Mouse (Mus musculus): Measurements from ENCODE around the gene Kyat1.
A peak's percentile ranks its signal among the peaks of the same experiment; 100 is the strongest.
"Not testable (repeated sequence)": the region's sequence is repeated elsewhere in the genome, so short reads cannot be mapped to it uniquely, and the experiment has no call there.

The Kyat1 gene

DNA sequence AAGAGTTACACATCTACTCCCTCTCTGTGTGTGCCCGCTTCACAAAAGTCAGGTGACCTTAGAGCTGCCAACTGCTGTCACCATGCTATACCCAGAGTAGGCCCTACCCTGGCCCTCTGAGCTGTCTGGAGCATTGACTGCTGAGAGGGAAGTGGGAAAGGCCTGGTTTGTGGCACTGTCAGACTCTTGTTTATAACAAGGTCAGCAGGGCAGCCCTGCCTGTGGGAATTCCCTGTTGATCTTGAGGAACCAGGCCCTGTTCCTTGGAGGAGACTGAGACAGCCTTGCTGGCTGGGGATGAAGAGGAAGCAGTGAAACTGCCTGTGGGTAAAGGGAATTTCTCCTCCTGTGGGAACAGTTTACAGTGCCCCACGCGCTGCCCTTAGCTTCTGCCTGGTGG is 9.1 kb upstream of the Kyat1 start:
- DNase-seq (ENCODE audit: low read depth, low spot score): no peak

DNA sequence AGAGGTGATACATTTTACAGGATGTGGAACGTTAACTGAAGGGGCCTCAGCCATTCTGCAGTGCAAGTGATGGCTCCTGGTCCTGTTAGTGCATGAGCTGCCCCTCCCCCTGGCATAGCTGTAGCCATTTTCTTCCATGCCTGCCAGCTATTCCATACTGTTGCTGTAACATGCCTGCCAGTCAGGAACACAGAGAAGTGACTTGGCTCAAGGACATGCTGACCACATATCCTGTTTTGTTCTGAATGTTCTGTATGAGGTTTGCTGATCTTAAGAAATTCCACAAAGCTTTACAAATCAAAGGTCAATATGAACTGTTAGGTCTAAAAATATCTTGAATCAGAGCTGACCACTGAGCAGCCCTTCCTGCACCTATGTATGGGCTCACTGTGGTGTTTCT is 7.3 kb upstream of the Kyat1 start:
- DNase-seq (ENCODE audit: low read depth, low spot score): no peak

DNA sequence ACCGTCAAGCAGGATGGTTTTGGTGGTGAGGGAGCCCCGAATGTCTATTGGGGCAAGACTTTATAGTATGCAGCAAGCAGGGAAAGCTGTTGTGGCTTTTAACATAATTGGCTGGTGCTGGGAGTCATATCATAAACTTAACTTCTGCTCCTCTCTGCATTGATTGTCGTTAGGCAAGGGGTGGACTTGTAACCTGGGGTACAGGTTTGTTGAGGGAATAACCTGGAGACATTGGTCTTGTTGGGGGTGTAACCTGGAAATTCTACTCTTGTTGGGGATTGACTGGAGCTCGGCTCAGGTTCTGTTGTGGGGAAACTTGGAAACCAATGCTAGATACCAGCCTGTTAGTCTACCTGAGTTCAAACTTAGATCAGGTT is 6.5 kb upstream of the Kyat1 start:
- no peak for DNase-seq (ENCODE audit: low read depth, low spot score)

- DNase-seq (ENCODE audit: low read depth, low spot score): no peak
Measured at GRCm38 (mm10) chr2:30211408-30212168, 5.9 kb upstream of the Kyat1 start.

DNA sequence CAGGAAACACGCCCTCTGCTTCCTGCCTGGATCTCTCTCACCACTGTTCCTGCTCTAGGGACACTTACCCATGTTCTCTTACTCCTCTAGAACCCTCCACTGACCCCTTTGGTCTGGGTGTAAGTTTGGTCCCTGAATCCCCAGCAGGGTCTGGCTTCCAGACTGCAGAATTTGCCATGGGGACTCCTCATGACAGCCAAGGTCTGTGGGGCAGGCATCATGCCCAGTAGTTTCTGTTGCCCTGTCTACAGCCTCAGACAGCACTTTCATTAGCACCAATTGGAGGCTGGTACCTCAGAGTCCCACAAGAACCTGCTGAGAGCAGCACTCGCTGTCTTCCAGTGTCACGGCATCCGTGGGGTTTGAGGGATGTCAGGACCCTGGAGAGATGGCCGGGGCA is 2.2 kb upstream of the Kyat1 start:
- DNase-seq (ENCODE audit: low read depth, low spot score): no peak

DNA sequence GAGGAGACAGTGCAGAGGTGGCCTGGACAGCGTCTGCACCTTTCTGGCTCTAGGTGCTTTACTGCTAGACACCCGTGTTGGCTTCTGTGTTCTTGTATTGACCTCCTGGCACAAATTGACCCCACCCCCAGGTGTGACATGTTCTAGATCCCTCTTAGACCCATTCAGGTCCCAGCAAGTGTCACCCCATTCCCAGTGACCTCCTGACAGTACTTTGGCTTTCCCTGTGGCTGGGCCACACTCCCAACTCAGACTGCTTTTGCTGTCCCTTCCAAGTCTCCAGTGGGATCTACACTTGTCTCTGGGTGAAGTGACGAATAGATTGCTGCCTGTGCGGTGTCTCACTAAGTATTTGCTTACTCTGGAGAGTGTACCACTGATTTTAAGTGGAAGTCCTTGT is 1.8 kb upstream of the Kyat1 start:
- DNase-seq (ENCODE audit: low read depth, low spot score): no peak

DNA sequence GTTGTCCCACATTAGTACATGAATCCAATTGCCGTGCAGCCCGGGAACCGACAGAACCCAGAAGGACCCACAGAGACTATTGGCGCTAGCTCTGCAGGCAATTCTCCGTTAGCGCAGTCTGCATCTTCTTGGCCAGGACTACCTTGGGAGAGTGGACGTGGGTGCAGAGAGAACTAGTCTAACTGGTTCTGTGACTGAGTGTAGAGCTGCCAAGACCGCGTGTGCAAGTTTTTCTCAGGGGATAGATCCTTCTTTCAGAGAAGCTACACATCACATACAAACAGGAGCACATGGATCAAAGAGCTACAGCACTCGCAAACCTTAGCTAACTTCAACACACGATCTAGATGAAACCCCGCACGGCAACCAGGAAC is 405 bp downstream of the Kyat1 start:
- no peak for DNase-seq (ENCODE audit: low read depth, low spot score)

DNA sequence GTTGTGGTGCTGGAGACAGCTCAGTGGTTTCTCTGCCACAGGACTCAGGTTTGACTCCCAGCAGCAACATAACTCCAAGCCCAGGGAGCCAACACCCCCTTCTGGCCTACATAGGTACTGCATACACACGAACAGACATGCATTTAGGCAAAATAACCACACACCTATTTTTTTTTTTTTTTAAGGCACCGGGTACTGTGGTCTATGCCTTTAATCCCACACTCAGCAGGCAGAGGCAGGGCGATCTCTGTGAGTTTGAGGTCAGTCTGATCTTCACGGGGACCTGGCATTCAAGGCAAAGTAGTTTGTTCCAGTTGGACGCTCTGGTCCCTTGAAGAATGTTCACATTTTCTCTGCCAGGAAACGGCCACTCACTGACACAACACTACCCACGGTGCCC is 2.2 kb downstream of the Kyat1 start:
- peak; percentile 77 for DNase-seq (ENCODE audit: low read depth, low spot score)

GRCm38 (mm10) chr2:30200388-30200925 is 5.2 kb downstream of the Kyat1 start:
- DNase-seq (ENCODE audit: low read depth, low spot score): no peak

- no peak for DNase-seq (ENCODE audit: low read depth, low spot score)
Measured at GRCm38 (mm10) chr2:30199984-30200383, 5.7 kb downstream of the Kyat1 start.

DNA sequence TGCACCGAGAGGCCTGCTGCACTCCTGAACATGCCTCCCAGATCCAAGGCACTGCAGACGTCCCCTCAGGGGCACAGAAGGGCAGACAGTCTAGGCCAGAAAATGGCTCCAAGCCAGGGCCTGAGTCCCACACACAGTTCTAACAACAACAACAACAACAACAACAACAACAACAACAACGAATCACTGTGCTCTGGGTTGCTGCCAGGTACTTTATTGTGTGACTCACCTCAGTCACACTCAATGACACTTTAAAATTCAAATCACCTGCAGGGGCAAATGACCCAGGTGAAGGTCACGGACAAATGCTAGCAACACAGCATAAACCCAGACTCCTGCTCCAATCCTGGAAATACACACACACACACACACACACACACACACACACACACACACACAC is 7.6 kb downstream of the Kyat1 start:
- no peak for DNase-seq (ENCODE audit: low read depth, low spot score)

DNA sequence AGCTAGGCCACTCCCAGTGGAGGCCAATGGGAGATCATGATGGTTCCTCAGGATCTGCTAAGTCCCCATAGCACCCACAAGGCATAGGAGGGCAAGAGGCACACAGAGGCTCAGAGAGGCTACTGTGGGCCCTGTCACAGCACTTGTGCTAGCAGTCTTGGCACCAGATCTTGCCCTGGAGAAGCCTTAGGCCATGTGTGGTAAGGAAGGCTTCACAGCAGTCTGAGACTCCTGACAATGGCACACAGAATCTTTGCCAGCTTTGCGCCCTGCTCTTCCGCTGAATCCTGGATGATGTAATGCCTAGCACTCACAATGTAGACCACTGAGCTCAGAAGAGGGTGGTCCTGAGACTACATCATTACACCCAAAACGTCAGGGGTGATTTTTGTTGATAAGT is 11.0 kb downstream of the Kyat1 start:
- DNase-seq (ENCODE audit: low read depth, low spot score): no peak

DNA sequence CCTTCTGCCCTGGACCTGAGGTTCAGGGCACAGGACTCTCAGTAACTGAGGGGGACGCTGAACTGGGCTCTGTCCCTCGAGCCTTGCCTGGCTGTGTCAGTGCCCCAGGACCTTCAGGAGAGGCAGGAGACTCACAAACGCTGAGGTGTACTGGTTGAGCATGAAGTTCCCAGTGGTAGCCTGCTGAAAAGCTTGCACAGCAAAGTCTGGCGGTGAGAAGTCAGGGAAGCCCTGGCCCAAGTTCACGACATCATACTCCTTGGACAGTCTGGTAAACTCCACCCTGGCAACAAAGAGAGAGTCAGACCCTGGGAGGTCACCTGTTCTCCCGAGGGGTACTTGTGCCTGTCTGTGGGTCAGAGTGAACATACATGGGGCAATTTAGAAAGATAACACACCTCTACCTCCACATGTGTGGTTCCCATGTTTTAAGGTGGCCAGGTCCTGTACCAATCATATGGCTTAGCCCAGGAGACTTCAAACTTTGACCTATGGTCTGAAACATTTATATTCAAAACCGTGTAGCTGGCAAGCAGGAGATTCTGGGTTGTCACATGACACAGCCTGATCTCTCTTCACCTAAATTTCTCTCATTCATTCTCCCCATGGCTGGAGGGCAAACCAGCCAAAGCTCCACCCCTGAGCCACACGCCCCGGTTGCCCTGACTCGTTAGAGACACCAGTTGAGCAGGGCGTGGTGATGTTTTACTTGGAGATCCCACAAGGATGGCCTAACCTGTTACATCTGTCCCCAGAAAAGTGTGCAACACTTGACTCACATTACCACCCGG is 13.7 kb downstream of the Kyat1 start:
- DNase-seq (ENCODE audit: low read depth, low spot score): no peak

DNA sequence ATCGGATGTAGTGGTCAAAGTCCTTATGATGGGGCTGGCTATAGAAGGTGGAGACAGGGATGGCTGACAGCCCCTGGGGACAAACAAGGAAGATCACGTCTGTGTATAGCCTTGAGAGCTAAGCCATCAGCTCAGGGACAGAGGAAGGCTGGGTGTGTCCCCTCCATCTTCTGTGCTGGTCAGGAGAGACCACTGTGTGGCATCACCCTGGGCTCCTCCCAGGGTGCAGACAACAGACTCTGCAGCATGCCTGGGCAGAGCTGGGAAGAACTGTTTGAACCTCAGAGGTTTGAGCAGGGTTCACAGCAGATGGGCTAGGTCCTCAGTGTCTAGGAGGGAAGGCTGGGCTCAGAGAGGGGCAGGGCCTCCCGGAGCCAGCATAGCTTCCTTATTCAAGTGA is 20.0 kb downstream of the Kyat1 start:
- no peak for DNase-seq (ENCODE audit: low read depth, low spot score)

GRCm38 (mm10) chr2:30185276-30185675 is 20.4 kb downstream of the Kyat1 start:
- DNase-seq (ENCODE audit: low read depth, low spot score): no peak

- DNase-seq (ENCODE audit: low read depth, low spot score): no peak
Measured at GRCm38 (mm10) chr2:30183721-30184120, 21.9 kb downstream of the Kyat1 start.

- no peak for DNase-seq (ENCODE audit: low read depth, low spot score)
Measured at GRCm38 (mm10) chr2:30182424-30182823, 23.2 kb downstream of the Kyat1 start.

DNA sequence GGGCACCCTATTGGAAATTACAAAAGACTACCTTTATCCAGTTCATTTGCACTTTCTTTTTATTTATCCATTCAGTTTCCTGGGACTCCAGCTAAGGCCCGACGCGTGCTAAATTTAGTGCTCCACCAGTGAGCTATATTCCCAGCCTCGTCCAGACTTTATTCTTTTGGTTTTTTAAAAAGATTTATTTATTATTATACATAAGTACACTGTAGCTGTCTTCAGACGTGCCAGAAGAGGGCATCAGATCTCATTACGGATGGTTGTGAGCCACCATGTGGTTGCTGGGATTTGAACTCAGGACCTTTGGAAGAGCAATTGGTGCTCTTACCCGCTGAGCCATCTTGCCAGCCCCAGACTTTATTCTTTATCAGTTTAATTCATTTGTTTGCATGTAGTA is 26.9 kb downstream of the Kyat1 start:
- DNase-seq (ENCODE audit: low read depth, low spot score): not testable (repeated sequence)

DNA sequence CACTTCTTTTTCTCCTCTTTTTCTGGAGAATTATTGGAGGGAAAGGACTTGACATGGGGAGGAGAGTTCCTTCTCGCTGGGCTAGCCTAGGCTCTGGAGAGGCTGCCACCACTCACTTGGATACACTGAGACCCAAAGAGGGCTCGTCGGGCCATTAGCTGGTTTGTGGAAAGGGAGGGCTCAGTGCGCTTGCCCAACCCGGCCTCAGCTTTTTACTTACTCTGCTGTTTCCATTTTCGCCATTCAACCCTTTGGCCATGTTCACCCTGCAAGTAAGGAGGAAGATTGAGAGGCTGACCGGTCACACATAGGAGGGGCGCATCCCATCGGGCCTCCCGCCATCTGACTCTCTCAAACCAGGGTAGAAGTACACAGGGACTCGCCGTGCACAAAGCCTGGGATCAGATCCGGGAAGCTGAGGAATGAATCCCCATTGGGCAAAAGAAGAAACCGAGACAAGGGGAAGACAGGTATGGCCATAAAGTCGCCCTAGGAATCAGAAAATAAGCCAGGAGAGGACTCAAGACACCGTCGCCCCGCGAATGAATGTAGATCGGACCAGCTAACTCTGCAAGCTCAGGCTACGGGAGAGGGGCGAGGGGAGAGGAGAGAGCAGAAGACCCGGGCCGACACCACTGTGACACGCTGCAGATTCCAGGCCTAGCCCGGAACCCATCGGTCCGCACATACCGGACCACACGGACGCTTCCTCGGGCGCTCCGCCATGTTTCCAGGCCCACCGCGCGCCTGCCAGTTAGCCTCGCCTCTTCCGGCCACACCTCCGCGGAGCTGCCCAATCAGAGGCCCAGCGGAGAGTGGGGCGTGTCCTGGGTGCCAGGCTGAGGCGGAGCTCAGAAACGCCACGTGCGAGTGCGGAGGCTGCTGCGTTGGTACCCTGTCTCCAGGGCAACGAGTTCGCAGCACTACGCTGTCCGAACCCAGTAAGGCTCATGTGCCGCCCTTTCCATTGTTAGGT is 27.7 kb downstream of the Kyat1 start, which contains the start of gene Spout1:
Spout1 (minus strand) TSS at position 760 of the 976 bp plus-strand sequence.
- peak; percentile 97 for DNase-seq (ENCODE audit: low read depth, low spot score)

GRCm38 (mm10) chr2:30176561-30176960 is 29.1 kb downstream of the Kyat1 start:
- no peak for DNase-seq (ENCODE audit: low read depth, low spot score)

DNA sequence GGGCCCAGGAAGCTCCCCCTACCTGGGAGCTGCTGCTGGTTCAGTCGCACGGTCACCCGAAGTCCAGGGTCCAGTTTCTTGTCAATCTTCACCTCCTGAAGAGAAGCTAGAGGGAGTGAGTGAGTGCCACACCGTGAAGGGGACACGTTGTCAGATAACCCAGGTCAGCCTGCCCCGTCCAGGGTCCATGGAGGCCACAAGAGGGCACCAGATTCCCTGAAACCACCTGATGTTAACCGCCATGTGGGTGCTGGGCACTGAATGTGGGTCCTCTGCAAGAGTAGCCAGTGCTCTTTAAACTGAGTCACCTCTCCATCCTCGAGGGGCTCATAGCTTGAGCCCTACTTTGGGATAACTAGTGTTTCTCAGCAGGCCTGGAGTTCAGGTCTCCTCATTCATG is 29.8 kb downstream of the Kyat1 start:
- peak; percentile 28 for DNase-seq (ENCODE audit: low read depth, low spot score)
